Mouse (Mus musculus) ES-Bruce4 (cell line): ENCODE measurements around the gene Shc2.

Experiments used
- CTCF ChIP-seq: IDR thresholded peaks from one replicate; pipeline ENCODE4 v1.8.1; 2011; ENCODE audit warnings: low read depth, low read length
- EP300 ChIP-seq: IDR thresholded peaks from 2 replicates; pipeline ENCODE4 v1.6.1; 2011; ENCODE audit warnings: low read depth, low read length; ENCODE audit not compliant: insufficient read depth
- POLR2A ChIP-seq: IDR thresholded peaks from one replicate; pipeline ENCODE4 v1.8.1; 2011; ENCODE audit warnings: low read length; ENCODE audit not compliant: insufficient read depth

GRCm38 (mm10) chr10:79580356-79580755, 57.4 kb downstream of the Shc2 start:
- TF ChIP-seq POLR2A: no peak
- TF ChIP-seq CTCF: no peak
- no peak for TF ChIP-seq EP300
